Mouse (Mus musculus) testis, postnatal 10 days (tissue): Measurements from ENCODE around the gene Slc12a8.
A peak's percentile ranks its signal among the peaks of the same experiment; 100 is the strongest.

ENCODE experiments used
- DNase-seq: peaks from one replicate; pipeline ENCODE4 v3.0.0; 2021; ENCODE audit warnings: low spot score

Gene Slc12a8

GRCm38 (mm10) chr16:33544346-33544745, 27.2 kb downstream of the Slc12a8 start:
- DNase-seq: no peak

DNA sequence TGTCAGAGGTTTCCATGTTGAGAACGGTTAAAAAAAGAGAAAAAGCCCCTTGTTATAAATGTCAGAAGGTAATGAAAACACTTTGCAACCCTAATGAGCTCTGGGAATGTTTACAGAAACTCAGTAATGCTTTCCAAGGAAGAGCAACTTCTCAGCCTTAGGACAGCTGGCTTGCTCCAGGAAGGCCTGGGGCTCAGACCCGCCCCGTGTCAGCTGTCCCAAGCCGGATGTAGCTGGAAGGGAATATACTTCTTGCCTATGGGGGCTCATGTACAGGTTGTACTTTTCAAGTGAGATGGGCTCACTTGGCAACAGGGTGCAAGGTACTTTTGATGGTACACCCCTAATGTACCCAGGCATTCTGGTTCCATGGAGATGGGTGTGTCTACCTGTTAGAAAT, 28.4 kb downstream of the Slc12a8 start:
- no peak for DNase-seq

GRCm38 (mm10) chr16:33553689-33554342, 36.7 kb downstream of the Slc12a8 start:
- no peak for DNase-seq

- no peak for DNase-seq
These were observed 41.0 kb downstream of the Slc12a8 start for GRCm38 (mm10) chr16:33558121-33558520.

- peak; percentile 90 for DNase-seq
These were observed 43.2 kb downstream of the Slc12a8 start for GRCm38 (mm10) chr16:33560281-33560680.

DNA sequence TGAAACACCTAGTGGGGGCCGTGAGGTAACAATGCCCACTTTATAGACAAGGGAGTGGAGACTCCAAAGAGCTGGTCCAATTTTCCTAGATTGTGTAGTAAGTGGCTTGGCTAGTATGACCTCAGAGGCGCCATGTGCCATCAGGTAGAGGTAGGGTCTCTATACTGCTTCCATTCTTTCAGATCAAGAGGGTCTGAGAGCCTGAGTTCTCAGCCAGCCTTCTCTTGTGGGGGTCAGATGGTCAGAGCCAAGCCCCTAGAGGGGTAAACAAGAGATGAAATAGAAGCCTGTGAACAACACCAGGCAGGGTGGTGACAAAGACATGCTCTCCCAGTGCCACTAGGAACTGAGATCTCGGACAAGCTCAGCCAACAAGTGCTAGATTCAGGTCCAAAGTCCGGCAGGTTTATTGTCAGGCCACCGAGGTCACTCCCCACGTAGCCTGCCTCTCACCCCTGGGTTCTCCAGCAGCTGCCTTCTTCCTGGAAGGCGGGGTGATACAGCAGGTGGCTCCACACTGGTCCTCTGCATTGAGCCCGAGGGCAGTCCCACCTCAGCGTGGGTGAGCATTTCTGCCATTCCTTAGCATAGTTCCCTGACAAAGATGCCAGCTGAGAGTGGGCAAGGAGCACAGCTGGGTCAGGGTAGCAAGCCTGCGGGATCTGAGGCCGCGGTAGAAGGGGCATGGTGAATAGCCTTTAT, 44.3 kb downstream of the Slc12a8 start:
- DNase-seq: no peak

DNA sequence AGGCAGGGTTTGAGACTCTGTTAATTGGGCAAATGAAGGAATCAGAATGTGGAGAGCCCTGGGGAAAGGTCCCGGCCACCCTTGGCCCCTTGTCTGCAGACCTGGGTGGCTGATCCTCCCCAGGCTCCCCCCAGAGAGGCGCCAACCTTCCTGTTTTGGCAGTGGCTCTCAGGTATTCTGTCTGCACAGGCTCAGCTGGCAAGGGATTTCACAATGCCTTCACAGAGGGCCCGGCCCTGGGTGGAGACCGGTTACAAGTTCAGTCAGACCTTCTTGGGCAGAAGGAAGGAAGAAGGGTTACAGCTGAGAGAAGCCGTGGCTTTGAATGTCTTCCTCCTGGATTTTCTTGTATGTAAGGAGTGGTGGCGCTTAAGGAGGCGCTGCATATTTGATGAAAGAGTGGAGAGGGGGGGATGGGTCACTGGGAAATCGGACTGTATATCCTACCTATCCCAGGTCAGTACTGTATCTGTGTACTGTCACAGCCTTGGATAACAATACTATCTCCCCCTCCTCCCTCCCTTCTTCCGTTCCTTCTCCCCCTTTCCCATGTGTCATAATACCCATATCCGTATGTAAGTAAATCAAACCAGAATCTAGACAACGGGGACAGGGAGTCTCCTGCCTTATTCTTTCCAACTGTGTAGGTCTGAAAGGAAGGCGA, 45.9 kb downstream of the Slc12a8 start:
- no peak for DNase-seq

DNA sequence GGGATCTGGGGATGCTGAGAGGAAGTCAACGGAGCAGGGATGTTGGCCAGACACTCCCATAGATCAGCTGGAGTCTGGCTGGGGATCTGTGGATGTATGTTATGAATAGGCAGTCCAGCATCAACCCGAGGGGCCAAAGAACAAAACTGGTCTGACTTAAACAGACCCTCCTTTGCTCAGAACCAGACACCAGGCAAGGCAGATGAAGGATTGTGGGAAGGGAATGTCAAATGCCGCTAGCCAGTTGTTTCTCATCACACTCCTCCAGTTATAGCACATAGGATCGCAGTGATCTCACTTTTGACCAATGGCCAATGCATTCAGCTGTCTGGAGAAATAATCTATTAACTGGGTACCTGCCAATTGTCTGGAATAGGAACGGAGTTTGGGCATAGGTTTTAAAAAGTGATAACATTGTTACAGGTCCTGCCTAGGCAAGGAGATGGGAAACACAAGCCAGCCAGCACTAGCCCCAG, 46.4 kb downstream of the Slc12a8 start:
- DNase-seq: no peak

- no peak for DNase-seq
These were observed 49.3 kb downstream of the Slc12a8 start for GRCm38 (mm10) chr16:33566467-33566866.

- no peak for DNase-seq
These were observed 50.6 kb downstream of the Slc12a8 start for GRCm38 (mm10) chr16:33567736-33568135.

DNA sequence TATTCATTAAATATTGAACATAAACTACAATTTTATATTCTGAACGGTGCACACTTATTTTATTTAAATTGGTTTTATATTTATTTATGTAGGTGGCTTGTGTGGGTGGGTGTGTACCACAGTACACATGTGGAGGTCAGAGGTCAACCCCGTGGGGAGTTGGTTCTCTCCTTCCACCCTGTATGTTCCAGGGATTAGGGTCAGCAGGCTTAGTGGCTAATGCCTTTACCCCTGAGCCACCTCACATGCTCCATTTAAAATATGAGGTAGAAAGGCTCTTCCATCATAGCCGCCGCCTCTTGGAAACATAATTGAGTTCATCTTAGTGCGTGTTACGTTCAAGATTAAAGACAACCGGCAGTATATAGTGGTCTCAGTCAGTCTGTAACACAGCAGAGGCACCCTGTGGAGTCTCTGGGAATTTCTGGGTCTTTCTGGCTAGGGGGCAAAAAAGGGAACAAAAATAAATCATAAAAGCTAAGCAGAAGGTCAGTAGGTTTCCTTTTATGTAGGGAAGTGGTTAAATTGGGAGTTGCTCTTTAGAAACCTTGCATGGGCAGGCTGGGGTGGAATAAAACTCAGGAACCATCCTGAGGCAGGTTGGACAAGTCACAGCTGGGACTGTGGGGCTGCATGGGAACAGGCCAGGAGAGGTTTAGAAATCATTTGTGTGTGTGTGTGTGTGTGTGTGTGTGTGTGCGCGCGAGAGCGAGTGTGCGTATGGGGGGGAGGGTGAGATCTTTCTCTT, 51.3 kb downstream of the Slc12a8 start:
- no peak for DNase-seq

DNA sequence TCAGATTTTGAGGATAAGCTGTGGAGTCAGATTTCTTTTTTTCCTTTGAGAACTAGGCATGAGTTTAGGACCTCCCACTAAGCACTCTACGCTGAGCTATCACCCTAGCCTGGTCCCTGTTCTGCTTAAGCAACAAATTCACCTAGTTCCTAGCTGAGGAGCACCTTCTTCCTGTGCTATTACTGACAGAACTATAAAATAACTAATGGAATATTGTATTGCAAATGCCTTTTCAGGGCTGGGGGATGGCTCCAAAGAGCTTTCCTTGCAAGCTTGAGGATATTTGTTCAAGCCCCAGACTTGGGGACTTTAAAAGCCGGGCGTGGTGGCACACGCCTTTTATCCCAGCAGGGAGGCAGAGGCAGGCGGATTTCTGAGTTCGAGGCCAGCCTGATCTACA, 55.5 kb downstream of the Slc12a8 start:
- DNase-seq: no peak

DNA sequence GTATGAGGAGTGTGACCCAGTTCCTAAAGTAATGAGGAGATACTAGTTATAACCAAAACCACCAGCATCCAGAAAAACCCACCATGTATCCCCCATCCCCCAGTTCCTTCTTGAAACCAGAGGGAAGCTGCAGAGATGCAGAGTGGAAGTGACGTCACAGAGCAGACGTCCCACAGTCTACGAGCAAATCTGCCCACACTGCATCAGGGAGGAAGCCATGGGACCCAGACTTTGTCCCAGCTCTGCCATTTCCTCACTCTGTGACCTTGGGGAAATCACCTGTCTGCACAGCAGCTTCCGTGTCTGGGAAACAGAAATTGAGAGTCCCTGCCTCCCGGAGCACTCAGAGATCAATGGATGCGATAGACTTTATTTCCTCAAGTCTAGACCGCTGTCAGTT, 56.6 kb downstream of the Slc12a8 start:
- no peak for DNase-seq

GRCm38 (mm10) chr16:33575728-33576127, 58.6 kb downstream of the Slc12a8 start:
- DNase-seq: no peak

DNA sequence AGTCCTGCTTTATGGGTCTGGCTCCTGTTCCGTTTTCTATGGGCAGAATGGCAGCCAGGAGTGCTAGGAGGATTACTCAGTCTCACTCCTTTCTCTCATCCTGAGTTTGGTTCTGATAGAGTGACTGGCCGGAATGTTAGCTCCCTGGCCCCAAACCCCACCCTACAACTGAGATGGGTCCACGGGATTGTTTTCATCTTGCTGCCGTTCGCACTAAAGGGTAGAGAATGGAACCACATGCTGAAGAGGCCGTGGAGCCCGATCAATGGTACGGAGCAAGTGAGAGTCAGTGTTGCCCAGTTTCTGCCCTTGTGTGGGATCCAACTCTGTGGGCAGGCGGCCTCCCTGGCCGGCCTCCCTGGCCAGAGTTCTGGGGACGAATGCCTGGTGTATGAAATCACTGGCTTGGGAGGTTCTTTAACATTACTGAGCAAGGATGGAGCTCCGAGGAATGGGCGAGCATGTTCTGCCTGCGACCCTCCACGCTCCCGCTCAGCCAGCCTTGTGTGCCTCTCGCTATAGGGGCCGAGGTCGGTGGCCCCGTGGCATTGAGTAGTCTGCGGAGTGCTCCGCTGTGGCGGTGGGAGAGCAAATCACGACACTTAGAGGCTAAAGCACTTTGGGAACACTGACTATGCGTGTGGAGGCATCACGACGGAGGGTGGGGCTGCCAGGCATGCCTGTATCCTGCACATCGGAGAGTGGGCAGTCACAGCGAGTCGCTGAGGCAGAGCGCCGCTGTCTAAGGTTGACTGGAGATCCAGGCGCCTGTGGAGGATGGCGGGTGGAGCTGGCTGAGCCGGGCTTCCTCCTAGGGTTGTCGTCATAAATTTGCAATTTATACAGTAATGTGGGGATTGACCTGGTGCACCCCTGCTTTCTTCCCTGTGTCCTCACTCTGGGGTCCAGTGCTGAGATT, 59.4 kb downstream of the Slc12a8 start:
- DNase-seq: no peak

DNA sequence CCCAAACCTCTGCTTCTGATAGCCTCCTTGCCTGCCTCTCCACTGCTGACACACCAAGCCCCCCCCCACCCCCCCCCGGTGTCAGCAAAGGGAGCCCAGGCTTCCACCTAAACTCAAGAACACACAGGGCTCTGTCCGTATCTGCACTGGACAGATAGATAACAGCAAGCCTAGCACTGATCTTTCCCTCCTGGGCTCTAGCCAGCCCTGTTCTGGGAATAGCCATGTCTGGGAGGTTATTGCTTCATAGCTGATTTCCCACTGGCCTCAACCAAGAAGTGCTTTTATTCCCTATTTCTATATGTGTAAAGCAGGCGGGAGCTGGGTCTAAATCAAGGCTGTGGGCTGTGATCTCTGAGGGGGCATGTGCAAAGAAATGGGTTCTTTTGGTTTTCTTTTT, 61.3 kb downstream of the Slc12a8 start:
- no peak for DNase-seq

GRCm38 (mm10) chr16:33580331-33580730, 63.2 kb downstream of the Slc12a8 start:
- no peak for DNase-seq

GRCm38 (mm10) chr16:33580736-33581241, 63.7 kb downstream of the Slc12a8 start:
- peak; percentile 73 for DNase-seq

DNA sequence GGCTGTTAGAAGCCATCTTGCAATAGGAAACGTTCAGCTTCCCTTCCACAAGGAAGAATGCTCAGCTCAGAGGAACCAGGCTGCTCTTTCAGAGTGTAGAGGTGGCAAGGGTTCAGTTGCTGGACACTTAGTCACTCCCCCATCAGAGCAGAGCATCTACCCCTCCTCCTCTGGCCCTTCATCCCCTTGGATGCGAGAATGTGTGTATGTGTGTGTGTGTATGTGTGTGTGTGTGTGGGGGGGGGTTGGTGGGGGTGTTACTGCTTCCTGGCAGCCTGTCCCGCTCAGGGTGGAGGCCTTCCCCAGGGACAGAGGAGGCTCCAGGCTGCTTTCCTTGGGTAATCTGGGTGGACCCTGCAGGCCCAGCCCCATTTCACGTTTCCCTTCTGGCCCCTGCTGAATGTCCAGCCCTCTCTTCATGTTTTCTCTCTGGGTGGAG, 64.6 kb downstream of the Slc12a8 start:
- DNase-seq: peak; percentile 64

DNA sequence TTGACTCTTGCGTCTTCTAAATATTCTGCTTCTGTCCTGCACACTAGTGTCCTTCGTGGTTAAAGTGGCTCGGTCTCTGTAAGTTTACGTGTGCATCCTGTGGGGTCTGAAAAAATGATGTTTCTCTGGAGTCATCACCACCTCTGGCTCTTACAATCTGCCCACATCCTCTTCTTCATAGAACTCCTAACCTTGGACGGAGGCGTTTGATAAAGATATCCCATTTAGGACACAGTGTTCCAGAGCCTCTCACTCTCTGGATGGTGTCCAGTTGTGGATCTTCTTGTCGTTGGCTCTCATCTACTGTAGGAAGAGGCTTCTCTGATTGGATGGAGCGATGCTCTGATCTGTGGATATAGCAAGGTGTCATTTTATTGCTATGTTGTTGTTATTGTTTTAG, 65.4 kb downstream of the Slc12a8 start:
- DNase-seq: no peak

DNA sequence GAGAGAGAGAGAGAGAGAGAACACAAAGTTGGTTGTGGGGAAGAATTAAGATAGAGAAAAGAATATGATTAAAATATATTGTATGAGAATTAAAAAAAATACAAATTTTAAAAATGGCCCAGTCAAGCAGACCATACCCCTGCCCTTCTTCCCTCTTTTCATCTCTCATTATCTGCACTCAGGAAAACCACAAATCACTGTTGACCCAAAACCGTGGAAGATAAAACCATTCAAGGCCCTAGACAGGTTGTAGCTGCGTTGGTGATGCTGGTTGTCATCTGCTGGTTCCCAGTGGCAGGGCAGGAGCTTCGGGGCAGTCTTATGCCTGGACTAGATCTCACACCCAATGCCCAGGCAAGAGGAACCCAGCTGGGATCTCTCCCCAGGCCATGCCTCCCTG, 66.2 kb downstream of the Slc12a8 start:
- DNase-seq: no peak
